Mouse (Mus musculus) intestine, postnatal 0 days (tissue): ENCODE data around the gene Lpp. TPM values are rescaled to one million over a fixed set of nuclear protein-coding genes. Genes with fewer than 3 reads are reported as not detected.
"Not testable (repeated sequence)": the region's sequence is repeated elsewhere in the genome, so short reads cannot be mapped to it uniquely, and the experiment has no call there.

Source experiments
- ATAC-seq: fragments of 200-750 bp; cut with Nextera tagmentation; 2 replicates; pipeline ENCODE4 v1.8.0; 2017; ENCODE audit warnings: mild to moderate bottlenecking, moderate TSS enrichment, moderate library complexity
- H3K27ac ChIP-seq: fragments of 300-500 bp; sonication (generic); 2 replicates; pipeline ENCODE4 v1.5.1; 2014; ENCODE audit warnings: mild to moderate bottlenecking, low read depth, low read length, moderate library complexity
- H3K27me3 ChIP-seq: fragments of 300-500 bp; sonication (generic); replicated peaks from 2 replicates; pipeline ENCODE4 v1.6.1; 2014; ENCODE audit warnings: low read length, mixed read lengths; ENCODE audit not compliant: control insufficient read depth, insufficient read depth
- H3K36me3 ChIP-seq: fragments of 300-500 bp; sonication (generic); 2 replicates; pipeline ENCODE4 v1.6.1; 2014; ENCODE audit warnings: mild to moderate bottlenecking, moderate library complexity; ENCODE audit not compliant: control insufficient read depth, insufficient read depth
- H3K4me1 ChIP-seq: fragments of 300-500 bp; sonication (generic); replicated peaks from 2 replicates; pipeline ENCODE4 v1.6.1; 2014; ENCODE audit warnings: antibody characterized with exemption, low read length, mixed read lengths; ENCODE audit not compliant: control insufficient read depth, insufficient read depth
- H3K4me2 ChIP-seq: fragments of 300-500 bp; sonication (generic); replicated peaks from 2 replicates; pipeline ENCODE4 v1.6.1; 2014; ENCODE audit warnings: low read depth, mild to moderate bottlenecking, moderate library complexity
- H3K4me3 ChIP-seq: fragments of 300-500 bp; sonication (generic); 2 replicates; pipeline ENCODE4 v1.5.1; 2014; ENCODE audit warnings: low read depth, low read length
- H3K9ac ChIP-seq: fragments of 300-500 bp; sonication (generic); 2 replicates; pipeline ENCODE4 v1.6.1; 2014; ENCODE audit warnings: mild to moderate bottlenecking, low read depth, low read length
- H3K9me3 ChIP-seq: fragments of 300-500 bp; sonication (generic); 2 replicates; pipeline ENCODE4 v1.6.1; 2016; ENCODE audit warnings: mixed run types; ENCODE audit not compliant: control insufficient read depth
- CTCF ChIP-seq: sonication (generic); IDR thresholded peaks from 2 replicates; pipeline ENCODE4 v1.5.1; 2016; ENCODE audit warnings: low read depth, mild to moderate bottlenecking, control low read depth, antibody characterized with exemption, moderate library complexity
- WGBS: fragments of 180-500 bp; shearing (Covaris S2); extraction: QIAGEN DNeasy Blood & Tissue Kit; methylation state at CpG from one replicate; pipeline ENCODE4 v1.1.7; 2014; 5-methylcytosine and 5-hydroxymethylcytosine counted together
- polyA plus RNA-seq: library from polyadenylated mRNA; unstranded; fragments of >200 nt; fragmentation: Nextera tagmentation; extraction: Ambion mirVana; gene quantifications from 2 replicates; pipeline ENCODE4 v1.2.1, GENCODE M21; 2015

Lpp gene
- polyA plus RNA-seq, 1 experiment from 2014 or later = 32.8 TPM

DNA sequence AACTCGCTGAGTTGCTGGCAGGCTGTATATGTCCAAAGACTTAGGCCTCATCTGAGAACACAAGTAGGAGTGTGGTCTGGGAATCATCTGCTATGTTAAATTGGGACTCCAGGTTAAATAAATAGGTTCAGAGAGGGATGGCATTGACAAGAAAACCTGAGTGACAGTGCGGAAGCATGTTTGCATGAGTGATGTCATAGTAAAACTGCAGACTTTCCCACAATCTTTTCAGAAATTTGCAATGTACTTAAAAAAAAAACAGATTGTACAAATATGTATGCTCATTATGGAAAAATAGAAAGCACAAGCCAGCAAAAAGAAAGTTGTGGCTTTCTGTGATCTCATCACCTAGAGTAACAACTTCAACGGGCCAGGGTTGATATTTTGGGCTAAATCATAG, 619.6 kb downstream of the Lpp start:
- Histone ChIP-seq H3K27ac (no peak overlapping the region), H3K9ac (no peak overlapping the region), H3K27me3 (no peaks in the 10 kb centered on the region), H3K4me3 (no peak overlapping the region), H3K36me3 (no peaks in the 10 kb centered on the region), H3K9me3 (no peaks in the 10 kb centered on the region), H3K4me2 (no peak overlapping the region), H3K4me1 (no peaks in the 10 kb centered on the region)
- WGBS = 94% methylated on average over 3 of the region's 3 CpGs
- ATAC-seq = no peak
- TF ChIP-seq CTCF = no peak

DNA sequence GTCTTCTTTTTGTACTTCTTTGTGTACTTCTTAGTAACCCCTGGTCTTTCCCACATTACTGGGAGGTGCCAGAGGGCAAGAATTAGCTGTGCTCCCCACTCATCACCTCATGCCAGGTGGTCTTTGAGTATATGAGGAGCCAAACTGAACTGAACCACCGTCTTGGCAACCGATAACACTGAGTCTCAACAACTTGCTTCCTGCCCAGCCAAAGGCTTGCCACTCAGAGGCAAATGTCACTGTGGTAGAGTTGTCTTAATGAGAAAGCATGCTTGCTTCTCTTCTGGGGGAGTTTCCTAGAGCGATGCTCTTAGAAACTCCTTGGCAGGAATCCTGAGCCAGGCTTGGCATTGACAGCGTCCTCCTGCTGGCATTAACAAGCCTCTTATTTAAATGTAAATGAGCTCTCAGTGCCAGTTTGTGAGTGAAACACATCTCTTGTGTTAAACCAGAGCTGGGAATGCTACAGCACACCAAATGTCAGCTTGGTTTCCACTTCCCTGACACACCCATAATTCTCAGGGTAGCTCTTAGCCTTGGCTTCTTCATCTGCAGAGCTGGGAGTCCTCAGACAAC, 623.0 kb downstream of the Lpp start:
- Histone ChIP-seq H3K27me3 (no peaks in the 10 kb centered on the region), H3K27ac (no peak overlapping the region), H3K4me1 (no peaks in the 10 kb centered on the region), H3K9me3 (no peaks in the 10 kb centered on the region), H3K4me3 (no peak overlapping the region), H3K9ac (no peak overlapping the region), H3K4me2 (no peak overlapping the region), H3K36me3 (no peaks in the 10 kb centered on the region)
- TF ChIP-seq CTCF = no peak
- ATAC-seq = no peak
- WGBS = 80% methylated on average over 4 of the region's 4 CpGs

DNA sequence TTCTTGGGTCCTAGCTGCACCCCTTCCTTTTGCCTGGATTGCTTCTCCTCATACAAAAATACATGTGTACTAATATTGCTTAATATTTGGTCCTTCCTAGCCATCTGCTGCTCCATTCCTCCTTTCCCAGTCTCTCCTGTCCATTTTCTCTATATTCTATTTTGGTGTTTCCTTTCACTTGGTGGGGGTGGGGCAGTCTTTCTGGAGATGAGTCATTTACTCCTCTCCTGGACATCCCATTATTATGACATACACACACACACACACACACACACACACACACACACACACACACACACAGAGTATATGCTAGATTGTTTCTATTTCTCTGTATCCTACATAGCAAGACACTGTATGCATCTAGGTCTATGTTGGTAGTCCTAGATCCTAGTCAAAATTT, 623.7 kb downstream of the Lpp start:
- H3K9me3 ChIP-seq = no peaks in the 10 kb centered on the region
- no peaks in the 10 kb centered on the region for H3K36me3 ChIP-seq
- H3K4me2 ChIP-seq = no peak overlapping the region
- H3K27me3 ChIP-seq = no peaks in the 10 kb centered on the region
- H3K27ac ChIP-seq = no peak overlapping the region
- no peak overlapping the region for H3K9ac ChIP-seq
- no peak overlapping the region for H3K4me3 ChIP-seq
- no peak for TF ChIP-seq CTCF
- no peak for ATAC-seq
- H3K4me1 ChIP-seq = no peaks in the 10 kb centered on the region

DNA sequence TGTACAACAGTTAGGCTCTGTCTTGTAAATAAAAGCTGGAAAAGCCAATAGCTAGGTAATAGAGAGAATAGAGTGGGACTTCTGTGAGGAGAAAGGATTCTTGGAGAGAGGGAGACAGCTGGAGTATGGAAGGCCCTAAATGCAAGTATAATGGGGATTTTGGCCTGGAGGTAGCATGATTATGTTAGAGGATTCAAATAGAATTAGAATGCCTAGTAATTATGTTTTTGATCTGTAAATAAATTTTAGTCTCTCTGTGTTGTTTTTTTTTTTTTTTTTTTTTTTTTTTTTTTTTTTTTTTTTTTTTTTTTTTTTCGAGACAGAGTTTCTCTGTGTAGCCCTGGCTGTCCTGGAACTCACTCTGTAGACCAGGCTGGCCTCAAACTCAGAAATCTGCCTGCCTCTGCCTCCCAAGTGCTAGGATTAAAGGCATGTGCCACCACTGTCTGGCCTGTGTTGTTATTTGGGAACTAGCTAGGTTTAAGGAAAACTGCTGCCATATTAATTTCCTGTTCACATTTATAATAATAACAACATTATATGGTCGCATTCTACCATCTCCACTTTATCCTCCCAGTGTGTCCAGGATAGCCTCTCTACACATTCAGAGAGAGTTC, 628.5 kb downstream of the Lpp start:
- 65% methylated on average over 2 of the region's 2 CpGs for WGBS
- not testable (repeated sequence) for H3K27ac ChIP-seq, H3K4me3 ChIP-seq, H3K27me3 ChIP-seq, H3K9ac ChIP-seq, H3K4me1 ChIP-seq, H3K9me3 ChIP-seq, H3K4me2 ChIP-seq, H3K36me3 ChIP-seq, ATAC-seq

DNA sequence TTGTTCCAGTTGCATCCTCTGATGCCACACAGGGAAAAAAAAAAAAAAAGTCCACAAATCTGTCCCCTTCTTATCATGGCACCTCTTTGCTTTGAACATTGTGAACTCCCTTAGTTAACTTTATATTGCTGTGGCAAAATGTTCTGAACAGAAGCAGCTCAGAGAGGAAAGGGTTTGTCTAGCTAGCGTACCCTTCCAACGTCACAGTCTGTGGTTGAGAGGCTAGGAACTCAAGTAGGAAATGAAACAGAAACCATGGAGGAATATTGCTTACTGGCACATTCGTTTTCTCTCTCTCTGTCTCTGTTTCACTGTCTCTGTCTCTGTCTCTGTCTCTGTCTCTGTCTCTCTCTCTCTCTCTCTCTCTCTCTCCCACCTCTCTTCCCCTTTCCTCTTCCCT, 631.3 kb downstream of the Lpp start:
- 78% methylated on average over 3 of the region's 3 CpGs for WGBS
- H3K4me1 ChIP-seq = no peaks in the 10 kb centered on the region
- no peaks in the 10 kb centered on the region for H3K9me3 ChIP-seq
- H3K36me3 ChIP-seq = no peaks in the 10 kb centered on the region
- no peak for TF ChIP-seq CTCF
- no peak overlapping the region for H3K9ac ChIP-seq
- no peaks in the 10 kb centered on the region for H3K27me3 ChIP-seq
- no peak overlapping the region for H3K4me2 ChIP-seq
- H3K27ac ChIP-seq = no peak overlapping the region
- ATAC-seq = no peak
- no peak overlapping the region for H3K4me3 ChIP-seq

DNA sequence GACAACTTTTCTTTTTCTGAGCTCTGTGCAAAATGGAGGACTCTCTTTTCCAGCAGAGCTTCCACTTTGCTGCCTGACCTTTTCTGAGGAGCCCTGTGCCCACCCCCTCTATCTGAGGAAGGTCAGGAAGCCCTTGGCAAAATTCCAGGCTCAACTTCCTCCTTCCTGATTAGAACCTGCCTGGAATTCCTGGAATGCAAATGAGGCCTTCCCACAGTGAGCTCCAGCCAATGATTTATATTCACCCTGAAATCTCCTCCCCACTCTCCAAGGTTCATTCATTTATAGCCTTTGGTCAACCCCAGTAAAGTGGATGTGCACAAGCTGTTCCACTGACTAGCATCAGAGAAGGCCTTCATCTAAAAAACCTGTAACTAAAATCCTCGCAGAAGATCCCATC, 632.9 kb downstream of the Lpp start:
- ATAC-seq = no peak

DNA sequence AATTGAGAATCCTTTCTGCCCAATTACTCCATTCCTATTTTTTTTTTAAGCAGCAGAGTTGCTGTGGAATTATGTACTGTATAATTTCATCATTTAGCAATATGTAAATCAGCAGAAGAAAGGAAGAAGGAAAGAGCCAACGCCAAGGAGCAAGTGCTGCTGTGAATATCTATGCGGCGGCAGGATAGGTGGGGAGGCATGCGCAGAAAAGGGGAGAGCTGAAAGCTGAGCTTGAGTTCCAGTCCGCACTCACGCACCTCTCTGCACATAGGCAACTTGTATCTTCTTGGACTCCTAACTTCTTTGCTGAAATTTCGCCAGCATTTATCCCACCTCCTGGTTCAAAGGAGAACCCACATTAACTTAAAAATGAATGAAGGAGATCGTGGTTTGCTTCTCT, 636.2 kb downstream of the Lpp start:
- Histone ChIP-seq H3K27me3 (no peaks in the 10 kb centered on the region), H3K4me3 (no peak overlapping the region), H3K4me2 (no peak overlapping the region), H3K9me3 (no peaks in the 10 kb centered on the region), H3K9ac (no peak overlapping the region), H3K4me1 (no peaks in the 10 kb centered on the region), H3K36me3 (no peaks in the 10 kb centered on the region), H3K27ac (no peak overlapping the region)
- WGBS = 89% methylated on average over 8 of the region's 8 CpGs
- no peak for ATAC-seq
- TF ChIP-seq CTCF = no peak

More for the DNA sequence above, 632.9 kb downstream of the Lpp start:
- no peaks in the 10 kb centered on the region for H3K36me3 ChIP-seq
- H3K9ac ChIP-seq = no peak overlapping the region
- H3K4me3 ChIP-seq = no peak overlapping the region
- no peak overlapping the region for H3K27ac ChIP-seq
- no peak for TF ChIP-seq CTCF
- H3K4me1 ChIP-seq = no peaks in the 10 kb centered on the region
- H3K4me2 ChIP-seq = no peak overlapping the region
- no peaks in the 10 kb centered on the region for H3K27me3 ChIP-seq
- H3K9me3 ChIP-seq = no peaks in the 10 kb centered on the region
- 92% methylated on average over 1 of the region's 1 CpGs for WGBS
